Mouse (Mus musculus) adrenal gland (tissue): Measurements from ENCODE around the gene Ywhaq.
"Not testable (repeated sequence)": the region's sequence is repeated elsewhere in the genome, so short reads cannot be mapped to it uniquely, and the experiment has no call there.

Experiments
- intact Hi-C: fragments of 180-260 bp; cut with DNase I; formaldehyde crosslinking; loops from one replicate; pipeline ENCODE4 v1.15.1; 2025

Ywhaq gene

DNA sequence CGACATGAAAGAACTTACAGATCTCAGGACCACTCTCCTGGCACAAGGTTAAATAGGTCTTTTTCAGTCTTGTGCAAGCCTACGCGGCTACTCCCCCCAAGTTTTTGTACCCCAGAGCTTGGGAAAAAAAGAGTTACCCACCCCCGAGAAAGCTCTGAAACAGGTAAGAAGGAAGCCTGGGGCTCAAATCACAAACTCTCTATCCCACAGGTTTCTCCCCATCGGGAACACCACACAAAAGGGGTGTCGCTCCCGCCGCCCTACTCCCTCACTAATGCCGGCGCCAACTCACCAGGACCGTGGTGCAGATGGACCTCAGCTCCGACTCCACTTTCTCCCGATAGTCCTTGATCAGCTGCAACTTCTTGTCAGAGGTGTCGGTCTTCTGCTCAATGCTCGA lies 931 bp downstream of the Ywhaq start:
- intact Hi-C loops = loop anchor here (5.0 kb wide), 1 partner anchor 44 kb away; the partner anchor contains the start of gene Adam17

DNA sequence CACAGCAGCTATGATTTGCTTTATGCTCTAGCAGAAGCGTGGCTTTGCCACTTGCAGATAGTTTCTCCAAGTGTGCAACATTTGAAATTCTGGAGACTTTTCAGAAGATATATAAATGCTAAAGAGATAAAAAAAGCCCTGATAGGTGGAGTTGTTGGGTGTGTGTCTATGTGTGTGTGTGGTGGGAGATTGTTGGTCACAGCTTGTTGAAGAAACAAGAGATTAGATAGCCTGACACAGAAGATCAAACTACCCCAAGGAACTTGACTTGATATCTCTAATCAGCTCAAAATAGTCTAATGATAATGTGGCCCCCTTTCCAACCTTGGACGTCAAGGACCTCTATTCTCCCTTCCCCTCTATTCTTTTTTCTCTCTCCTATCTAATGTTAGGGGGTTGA lies 6.8 kb downstream of the Ywhaq start:
- intact Hi-C loops = no loop called here

DNA sequence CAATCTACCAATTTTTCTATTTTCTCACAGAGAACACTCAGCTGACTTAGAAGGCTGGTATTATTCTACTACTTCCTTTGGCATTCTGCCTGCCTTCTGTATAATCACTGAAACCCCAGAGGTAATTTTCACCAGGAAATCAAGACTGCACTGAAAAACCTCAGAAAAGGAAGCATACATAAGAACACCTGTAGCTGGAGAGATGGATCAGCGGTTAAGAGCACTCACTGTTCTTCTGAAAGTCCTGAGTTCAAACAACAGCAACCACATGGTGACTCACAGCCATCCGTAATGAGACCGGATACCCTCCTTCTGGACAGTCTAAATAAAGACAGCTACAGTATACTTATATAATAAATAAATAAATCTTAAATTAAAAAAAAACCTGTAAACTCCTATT lies 7.8 kb downstream of the Ywhaq start:
- intact Hi-C loops = no loop called here

DNA sequence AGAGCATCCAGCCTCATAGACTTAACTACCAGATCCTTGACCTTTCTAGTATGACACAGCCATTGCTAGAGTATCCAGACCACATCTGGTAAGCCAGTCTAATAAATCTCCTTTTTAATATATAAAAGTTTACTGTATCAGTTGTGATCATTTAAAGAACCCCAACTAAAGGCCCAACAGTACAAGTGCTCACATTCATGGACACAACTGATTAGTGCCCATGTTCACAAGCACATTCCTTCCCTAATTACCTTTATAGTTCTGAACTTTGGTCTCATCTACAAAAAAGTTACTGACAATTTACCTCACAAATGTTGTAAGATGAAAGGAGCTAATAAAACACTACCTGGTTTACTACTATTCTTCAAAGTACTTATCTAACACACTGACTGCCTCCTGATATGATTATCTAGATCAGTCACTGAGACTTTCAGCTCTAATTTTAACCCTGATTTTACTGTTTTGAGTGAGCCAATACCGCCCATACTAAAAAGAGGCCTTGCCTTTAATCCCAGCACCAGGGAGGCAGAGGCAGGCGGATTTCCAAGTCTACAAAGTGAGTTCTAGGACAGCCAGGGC lies 8.6 kb downstream of the Ywhaq start:
- intact Hi-C loops = no loop called here

DNA sequence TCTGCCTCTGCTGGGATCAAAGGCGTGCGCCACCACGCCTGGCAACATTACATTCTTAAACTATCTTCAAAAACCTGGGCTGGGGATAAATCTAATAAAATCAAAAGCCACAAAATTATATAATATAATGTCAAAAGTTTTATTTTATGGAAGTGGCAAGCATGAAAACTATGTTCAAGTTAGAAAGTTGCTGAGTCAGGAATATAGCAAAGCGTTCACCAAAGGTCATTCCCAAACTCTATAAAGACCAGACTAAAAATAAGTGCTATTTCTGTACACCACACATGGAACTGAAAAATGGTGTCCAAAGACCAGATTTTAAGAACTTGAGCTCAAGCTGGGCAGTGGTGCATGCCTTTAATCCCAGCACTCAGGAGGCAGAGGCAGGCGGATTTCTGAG lies 14.7 kb downstream of the Ywhaq start:
- intact Hi-C loops = no loop called here

DNA sequence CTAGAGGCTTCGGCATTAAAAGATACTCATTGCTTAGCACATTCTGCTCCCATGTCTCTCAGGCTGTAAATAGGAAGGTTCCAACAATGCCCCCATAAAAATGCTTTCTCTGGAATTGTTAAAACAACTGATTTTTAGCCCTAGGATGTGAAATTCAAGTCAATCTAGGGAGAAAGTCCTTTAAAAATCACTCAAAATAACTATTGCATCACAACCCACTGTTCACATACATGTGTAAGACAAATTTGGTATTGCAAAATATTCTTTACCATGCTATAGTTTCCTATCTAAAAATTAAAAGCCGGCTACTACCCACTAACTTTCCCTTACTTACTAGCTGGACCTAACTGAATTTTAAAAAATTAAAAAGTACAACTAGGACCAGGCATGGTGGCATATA lies 31.2 kb downstream of the Ywhaq start:
- intact Hi-C loops = no loop called here

DNA sequence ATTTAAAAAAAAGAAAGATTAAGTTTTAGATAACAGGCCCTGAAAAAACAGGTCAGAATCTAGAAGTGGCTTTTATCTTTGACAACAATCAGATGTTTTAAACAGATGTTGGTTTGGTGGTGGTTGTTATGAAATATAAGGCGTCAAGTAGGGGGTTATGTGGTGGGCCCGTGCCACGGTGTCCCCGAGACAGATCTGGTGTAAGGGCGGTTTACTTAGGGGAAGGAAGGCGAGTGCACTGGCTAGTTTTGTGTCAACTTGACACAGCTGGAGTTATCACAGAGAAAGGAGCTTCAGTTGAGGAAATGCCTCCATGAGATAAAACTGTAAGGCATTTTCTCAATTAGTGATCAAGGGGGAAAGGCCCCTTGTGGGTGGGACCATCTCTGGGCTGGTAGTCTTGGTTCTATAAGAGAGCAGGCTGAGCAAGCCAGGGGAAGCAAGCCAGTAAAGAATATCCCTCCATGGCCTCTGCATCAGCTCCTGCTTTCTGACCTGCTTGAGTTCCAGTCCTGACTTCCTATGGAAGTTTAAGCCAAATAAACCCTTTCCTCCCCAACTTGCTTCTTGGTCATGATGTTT lies 38.6 kb downstream of the Ywhaq start:
- intact Hi-C loops = not testable (repeated sequence)

DNA sequence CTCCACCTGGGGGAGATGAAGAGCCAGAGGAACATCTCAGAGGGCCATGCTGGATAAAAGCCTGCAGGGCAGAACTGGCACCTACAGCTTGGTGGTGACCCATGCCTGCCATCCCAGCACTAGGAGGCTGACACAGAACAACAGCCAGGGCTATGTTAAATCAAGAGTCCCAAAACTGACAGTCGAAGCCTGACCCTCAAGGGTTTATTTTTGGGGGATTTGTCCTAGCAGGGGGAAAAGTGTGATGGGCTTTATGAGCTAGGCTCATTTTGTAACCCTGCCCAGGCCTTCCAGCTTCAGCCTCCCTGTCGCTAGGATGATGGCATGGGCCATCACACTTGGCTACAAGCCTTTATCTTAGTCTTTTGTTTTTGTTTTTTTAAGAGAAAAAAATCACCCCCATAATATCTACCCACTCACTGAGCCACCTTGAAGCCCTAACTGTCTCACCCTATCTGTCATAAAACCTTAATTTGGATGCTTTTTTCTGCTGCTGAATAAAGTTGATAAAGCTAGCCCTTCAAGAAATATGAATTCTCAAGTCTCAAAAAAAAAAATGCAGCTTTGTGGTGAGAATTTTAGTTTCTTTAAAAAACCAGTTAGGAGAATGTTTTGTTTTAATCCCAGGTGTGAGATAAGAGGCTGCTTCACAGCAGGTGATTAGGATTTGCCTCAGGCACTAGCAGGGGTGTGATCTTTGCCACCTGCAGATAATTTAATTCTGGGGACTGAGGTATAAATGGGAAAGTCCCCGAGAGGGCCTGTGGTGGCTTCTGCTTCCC lies 41.9 kb downstream of the Ywhaq start:
- intact Hi-C loops = no loop called here

DNA sequence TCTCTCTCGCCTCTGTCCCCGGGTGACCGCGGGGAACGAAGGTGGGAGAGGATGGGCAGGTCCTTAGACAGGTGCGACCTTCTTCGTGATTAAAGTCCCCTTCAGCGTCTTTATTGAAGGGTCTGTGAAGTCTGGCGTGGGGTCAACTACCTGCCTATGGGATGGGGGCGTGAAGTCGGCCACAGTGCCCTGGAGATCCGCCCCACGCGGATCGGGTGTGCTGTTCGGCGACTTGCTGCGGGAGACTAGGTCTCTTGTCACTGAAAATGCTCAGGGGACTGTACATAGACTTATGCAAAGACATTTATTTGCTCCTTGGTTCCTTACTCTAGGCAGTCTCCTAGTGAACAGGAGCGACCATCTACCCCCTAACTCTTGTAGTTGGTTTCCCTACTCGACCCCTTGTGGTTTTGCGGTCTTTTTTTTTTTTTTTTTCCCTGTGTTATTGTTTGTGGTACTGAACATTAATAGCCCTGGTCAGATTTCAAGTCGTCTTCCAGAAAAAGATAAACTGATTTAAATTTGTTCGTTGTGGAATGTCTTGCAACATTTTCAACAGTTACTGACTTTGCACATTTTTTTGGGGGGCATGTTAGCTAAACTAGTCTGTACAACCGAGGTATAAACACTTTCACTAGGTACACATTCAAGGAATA lies 43.5 kb downstream of the Ywhaq start:
- intact Hi-C loops = loop anchor here (5.0 kb wide), 1 partner anchor 43 kb away; the partner anchor contains the start of gene Ywhaq

DNA sequence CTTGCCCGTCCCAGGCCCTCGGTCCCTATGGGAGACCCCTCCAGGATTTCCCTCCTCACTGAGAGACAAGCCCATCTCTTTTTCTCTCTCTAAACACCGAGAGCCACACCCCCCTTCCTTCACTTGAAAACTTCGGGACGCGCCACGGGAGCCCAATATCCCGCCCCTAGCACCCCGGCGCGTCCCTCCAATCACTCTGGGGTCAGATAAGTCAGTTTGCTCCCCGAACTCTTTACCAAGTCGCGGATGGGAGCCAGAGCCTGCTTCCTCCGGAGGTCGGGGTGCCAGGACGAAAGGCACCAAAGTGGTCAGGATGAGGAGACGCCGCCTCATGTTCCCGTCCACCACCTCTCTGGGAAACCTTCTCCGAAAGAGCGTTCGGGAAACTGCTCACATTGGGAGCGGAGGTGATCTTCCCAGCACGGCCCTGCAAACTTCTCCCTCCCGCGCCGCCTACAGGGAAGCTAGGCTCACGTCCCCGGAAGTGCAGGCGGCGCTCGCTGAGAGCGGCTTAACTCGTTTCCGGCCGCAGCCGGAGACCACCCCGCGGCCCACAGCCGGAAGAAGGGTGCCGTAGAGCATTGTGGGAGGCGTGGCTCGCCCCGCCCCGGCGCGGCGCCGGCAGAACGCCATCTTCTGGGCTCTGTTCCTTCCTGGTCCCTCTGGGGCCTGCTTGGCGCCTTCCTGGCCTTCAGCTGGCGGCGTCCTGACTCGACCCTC lies 44.2 kb downstream of the Ywhaq start, which contains the start of gene Adam17:
TSS of gene Adam17 (minus strand) at position 533 of the 720 bp plus-strand sequence.
- intact Hi-C loops = loop anchor here (5.0 kb wide), 1 partner anchor 44 kb away; the partner anchor contains the start of gene Ywhaq

DNA sequence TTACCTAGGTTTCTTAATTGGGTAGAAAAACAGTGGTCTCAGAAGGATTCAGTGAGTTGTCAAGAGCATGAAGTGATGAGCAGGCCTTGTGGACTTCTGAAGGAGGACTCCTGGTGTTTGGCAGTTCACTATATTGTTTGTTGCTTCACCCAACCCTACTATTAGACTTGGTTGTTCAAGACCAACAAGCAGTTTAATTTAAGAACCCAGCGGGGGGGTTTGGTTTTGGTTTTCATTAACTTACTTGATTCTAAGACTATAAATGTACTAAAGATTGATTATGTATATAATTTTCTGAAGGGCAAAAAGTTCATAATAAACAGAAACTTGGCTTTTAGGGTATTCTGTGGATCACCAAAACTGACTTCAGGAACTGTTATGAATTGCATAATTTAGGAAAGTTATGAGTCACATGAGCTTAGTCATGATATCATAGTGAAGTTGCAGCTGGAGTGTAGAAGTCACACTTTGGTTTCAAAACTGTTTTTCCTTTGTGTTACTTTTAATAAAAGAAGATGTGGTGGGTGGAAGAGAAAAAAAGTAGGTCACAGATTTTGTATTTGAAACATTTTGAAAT lies 47.3 kb downstream of the Ywhaq start:
- intact Hi-C loops = loop anchor here (5.0 kb wide), 1 partner anchor 47 kb away; the partner anchor contains the start of gene Ywhaq

DNA sequence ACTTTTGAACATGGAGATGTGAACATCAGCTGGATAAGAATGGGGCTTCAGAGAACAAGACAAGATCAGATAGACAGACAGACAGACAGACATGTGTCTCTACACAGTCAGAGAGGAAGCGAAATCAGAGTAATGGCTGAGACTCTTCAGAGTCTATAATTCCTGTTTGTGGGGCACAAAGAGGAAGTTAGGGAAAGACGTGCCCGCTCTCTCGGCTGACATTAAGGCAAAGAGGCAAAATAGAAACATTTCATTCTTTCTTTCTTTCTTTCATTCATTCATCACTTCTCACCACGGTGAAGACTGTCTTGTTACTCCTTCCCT lies 48.4 kb downstream of the Ywhaq start:
- intact Hi-C loops = no loop called here

DNA sequence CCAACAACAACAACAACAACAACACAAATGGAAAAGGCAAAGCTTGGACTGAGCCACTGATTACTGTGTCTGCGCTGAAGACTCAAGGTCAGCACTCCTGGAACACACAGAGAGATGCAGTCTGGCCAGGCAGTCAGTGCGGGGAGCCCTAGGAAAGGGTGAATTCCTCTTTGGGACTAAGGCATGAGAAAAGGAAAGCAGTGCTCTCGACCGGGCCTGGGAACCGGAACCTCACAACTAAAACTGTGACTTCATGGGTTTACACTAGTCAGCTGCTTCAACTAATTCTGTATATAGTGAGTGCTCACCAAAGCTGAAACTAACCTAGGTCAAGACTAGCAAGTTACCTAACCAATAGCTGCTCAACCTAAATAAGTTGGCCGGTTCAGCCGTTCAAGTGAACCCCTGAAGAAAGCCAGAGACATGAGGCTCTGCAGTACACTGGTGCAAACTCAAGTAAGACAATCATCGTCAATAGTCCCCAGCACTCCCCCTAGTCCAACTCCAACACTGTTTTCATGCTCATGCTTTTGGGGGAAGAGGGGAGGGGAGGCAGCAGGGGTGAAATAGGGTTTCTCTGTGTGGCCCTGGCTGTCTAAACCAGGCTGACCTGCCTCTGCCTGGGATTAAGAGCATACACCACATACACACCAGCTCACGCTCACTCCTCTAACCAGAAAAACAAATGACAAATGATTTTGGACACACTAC lies 48.9 kb downstream of the Ywhaq start:
- intact Hi-C loops = no loop called here

DNA sequence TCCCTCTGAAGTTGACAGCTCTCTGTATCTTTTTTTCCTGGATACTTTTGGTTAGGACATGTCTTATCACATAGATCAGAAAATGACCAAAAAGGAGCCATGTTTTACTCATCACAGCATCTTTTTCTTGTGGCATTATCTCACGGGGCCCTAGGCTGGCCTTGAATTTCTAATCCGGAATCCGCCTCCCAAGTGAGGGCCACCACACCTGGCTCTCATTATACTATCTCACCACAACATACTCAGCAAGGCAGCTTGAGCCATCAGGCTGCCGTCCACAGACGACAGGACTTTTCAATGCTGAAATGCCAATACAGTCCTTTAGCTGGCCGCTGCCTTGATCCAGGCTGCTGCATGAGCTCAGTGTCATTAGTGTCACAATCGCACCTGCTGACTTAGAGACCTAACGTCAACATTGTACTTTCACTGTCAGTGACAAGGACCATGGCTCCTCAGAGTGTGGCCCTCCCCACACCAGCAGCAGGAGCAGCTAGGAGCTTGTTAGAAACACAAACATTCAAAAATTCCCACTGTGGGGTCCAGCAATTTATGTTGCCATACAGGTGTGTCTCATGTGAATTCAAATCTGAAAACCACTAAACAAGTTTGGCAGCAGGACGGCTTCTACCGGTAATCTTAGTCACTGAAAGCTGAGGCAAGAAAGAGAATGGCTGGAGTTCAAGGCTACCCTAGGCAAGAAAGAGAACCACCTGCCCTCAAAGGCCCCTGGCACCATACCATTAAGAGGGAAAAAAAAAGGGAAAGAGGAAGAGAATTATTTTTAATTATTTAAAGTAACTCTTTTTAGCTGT lies 52.6 kb downstream of the Ywhaq start:
- intact Hi-C loops = no loop called here

DNA sequence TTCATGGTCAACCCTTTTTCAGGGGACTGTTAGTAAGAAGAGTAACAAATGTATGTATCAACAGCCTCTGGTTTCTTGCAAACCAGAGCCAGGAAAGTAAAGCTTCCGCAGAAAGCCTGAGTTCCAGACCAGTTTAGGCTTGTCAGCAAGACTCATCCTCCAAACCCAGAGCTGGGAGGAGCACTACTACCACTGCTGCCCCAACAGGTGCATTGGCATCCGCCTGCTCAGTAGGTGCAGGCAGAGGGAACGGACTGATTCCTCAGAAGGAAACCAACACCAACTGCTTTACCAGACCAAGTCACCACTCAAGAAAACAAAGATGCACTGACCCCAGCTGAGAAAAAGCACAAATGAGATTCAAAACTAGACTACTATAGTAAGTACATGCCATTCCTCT lies 54.2 kb downstream of the Ywhaq start:
- intact Hi-C loops = no loop called here

DNA sequence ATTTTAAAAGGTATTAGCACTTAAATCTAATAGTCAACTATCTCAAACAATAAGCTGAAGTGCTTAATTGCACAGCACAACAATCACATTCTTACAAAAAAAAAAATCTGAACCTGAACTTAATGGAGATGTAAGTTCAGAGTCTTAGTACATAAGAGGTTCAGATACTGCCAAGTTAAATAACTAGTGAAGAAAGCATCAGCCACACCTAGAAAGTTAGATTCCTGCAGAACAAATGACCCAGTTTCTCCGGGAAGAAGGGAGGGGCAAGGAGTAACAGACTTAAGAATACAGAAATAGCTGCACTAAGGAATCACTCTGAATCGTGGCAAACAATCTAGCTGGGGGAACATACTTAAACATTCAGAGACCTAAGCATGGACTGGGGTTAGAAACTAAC lies 54.8 kb downstream of the Ywhaq start:
- intact Hi-C loops = no loop called here

DNA sequence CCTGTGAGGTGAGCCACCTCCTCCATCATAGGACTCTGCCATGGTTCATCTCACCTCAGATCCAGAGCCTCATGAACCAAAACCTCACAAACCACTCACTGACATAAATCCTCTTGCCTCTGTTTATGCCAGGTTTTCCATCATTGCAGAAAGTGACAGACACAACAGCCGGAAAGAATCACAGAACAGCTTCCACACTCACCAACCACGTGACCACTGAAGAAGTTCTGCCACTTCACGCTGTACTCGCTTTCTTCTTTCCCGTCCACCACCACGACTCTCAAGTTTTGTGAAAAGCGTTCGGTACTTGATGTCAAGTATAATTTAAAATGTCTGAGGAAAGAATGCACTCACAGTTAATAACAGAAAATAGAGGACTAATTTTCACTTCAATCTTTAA lies 63.8 kb downstream of the Ywhaq start:
- intact Hi-C loops = no loop called here

DNA sequence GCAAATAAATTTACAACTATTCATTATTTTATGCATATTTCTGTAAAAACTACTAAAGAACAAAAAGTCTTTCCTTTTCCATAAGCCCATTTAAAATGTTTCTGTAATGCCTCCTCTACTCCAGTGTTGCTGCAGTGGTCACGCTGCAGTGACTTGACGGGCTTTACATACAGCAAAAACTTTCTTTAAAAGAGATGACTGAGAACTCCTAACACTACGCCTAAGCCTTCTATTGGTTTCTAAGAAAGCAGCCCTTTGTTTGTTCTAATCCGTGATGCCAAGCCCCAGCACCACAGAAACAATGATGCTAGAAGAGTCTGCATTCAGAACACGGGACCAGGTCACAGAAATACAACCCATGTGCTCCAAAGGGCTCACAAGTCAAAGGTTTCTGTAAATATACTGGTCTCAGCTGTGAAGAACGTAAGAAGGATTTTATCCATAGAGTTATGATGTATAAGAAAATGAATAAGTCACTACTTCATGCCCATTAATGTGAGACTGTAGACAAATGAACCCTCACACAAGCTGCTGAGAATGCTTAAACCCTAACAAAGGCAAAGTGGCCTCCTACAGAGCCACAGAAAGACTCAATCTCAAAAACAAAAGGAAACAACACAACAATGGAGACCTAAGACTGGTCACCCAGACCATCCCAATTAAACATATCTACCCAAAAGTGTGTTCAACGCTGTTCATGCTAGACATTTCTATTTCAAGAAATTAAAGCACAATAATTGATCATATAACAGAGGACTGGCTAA lies 67.1 kb downstream of the Ywhaq start:
- intact Hi-C loops = no loop called here

DNA sequence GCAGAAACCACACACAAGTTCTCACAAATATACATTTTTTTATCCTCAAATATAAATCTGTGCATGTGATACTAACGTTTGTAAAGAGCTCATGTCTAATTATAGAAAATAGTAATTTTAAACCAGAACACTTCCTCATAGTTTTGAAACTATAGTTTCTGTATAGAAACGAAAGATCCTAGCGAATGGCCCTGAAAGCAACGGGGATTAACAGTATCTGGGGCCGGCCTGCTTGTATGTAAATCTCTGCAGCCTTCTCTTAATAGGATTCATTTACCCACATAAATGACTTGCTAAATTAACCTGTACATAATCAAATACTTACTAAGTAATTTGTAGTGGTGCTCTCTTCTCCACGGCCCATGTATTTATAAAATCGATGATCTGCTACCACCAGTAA lies 70.5 kb downstream of the Ywhaq start:
- intact Hi-C loops = no loop called here
